Comparison of ENCODE assay signal across 14 mouse cellular contexts in the genomic region with DNA sequence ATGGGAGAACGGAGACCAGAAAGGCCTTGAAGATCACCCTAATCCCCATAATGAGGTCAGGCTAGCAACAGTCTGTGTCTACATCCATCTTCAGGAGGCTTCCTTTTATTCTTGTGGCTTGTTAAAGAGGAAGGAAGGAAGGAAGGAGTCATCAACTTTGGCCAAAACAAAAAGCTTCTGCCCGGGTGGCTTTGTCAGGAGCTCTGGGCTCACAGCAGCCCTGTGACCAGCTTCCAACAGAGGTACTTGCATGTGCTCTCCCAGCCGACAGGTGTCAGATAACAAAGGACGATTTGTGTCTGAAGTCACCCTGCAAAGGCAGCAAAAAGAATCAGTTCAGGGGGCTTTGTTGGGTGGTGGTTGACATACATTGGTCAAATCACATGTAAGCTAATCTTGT. TPM values are rescaled to one million over a fixed set of nuclear protein-coding genes. Genes with fewer than 3 reads are reported as not detected.
DNase-seq lines count a peak whose midpoint lies in the region; ATAC-seq and TF ChIP-seq lines count a peak whose summit lies in the region.
"Had no signal": no experiment of that assay in that cellular context is flagged by ENCODE, and none has a peak within 500 bp of the region (broad histone marks: within the 10 kb centered on the region; RNA-seq: fewer than 3 reads in every experiment).

No protein-coding gene starts in this region.

- peak overlapping the region; percentile 56; the same call in 1 of the 2 replicates for H3K27ac ChIP-seq in hindbrain, embryonic 10.5 days
- no peak overlapping the region for H3K27ac ChIP-seq in hindbrain, embryonic 11.5 days (ENCODE audit: low read depth, low read length)
- H3K27ac ChIP-seq in macrophage = peak overlapping the region; percentile 70
- H3K27ac ChIP-seq in stomach, postnatal 0 days (replicated peaks) = no peak overlapping the region
- H3K27ac ChIP-seq: hindbrain, postnatal 0 days; left cerebral cortex, adult 2 months; liver, embryonic 14.5 days had no signal

- ATAC-seq in hindbrain, embryonic 11.5 days (ENCODE audit: low FRiP score) = no peak
- no peak for ATAC-seq in stomach, postnatal 0 days (ENCODE audit: low FRiP score, low TSS enrichment)
- ATAC-seq: activated CD4-positive, CD25-positive, alpha-beta regulatory T cell, adult 4 months; hindbrain, postnatal 0 days had no signal

- peak; percentile 6; the same call in 1 of the 2 replicates for TF ChIP-seq CTCF in brain, embryonic 14.5 days (IDR thresholded peaks at IDR 0.05; ENCODE audit: borderline replicate concordance, extremely low read depth, insufficient read depth, insufficient read length)
- no peak for TF ChIP-seq CTCF in stomach, postnatal 0 days (IDR thresholded peaks at IDR 0.05; ENCODE audit: low read depth)

- H3K27me3 ChIP-seq in hindbrain, embryonic 10.5 days (ENCODE audit: insufficient read depth, poor library complexity, severe bottlenecking) = no peaks in the 10 kb centered on the region
- no peaks in the 10 kb centered on the region for H3K27me3 ChIP-seq in hindbrain, embryonic 11.5 days (ENCODE audit: control insufficient read depth, insufficient read depth, low read length)
- no peaks in the 10 kb centered on the region for H3K27me3 ChIP-seq in stomach, postnatal 0 days (ENCODE audit: control insufficient read depth, insufficient read depth, low read length)

- H3K9me3 ChIP-seq in hindbrain, embryonic 10.5 days = no peaks in the 10 kb centered on the region
- H3K9me3 ChIP-seq in hindbrain, embryonic 11.5 days (ENCODE audit: control insufficient read depth, low read length) = no peaks in the 10 kb centered on the region
- no peaks in the 10 kb centered on the region for H3K9me3 ChIP-seq in stomach, postnatal 0 days (ENCODE audit: control insufficient read depth, low read length)

- peaks cover 99% of the 10 kb centered on the region for H3K36me3 ChIP-seq in hindbrain, embryonic 10.5 days
- H3K36me3 ChIP-seq in hindbrain, embryonic 11.5 days (ENCODE audit: control insufficient read depth, insufficient read depth, low read length) = peaks cover 3% of the 10 kb centered on the region; the same call in 1 of the 2 replicates
- H3K36me3 ChIP-seq in macrophage (ENCODE audit: inconsistent target) = peaks cover 5% of the 10 kb centered on the region; the same call in 1 of the 2 replicates
- peaks cover 29% of the 10 kb centered on the region for H3K36me3 ChIP-seq in stomach, postnatal 0 days (ENCODE audit: control insufficient read depth, insufficient read depth, low read length)

- H3K79me2 ChIP-seq in macrophage (ENCODE audit: inconsistent target) = no peaks in the 10 kb centered on the region

- H3K4me2 ChIP-seq in hindbrain, embryonic 11.5 days (replicated peaks; ENCODE audit: low read depth, low read length) = no peak overlapping the region
- no peak overlapping the region for H3K4me2 ChIP-seq in stomach, postnatal 0 days (replicated peaks; ENCODE audit: low read depth)

- WGBS in hindbrain, embryonic 10.5 days = 49% methylated on average over 4 of the region's 4 CpGs
- 60% methylated on average over 4 of the region's 4 CpGs for WGBS in hindbrain, embryonic 11.5 days
- 18% methylated on average over 4 of the region's 4 CpGs for WGBS in macrophage (ENCODE audit: missing documents)
- WGBS in stomach, postnatal 0 days = 52% methylated on average over 4 of the region's 4 CpGs

- peaks cover 10% of the 10 kb centered on the region; the same call in 1 of the 2 replicates for H3K4me1 ChIP-seq in hindbrain, embryonic 10.5 days (replicated peaks)
- no peaks in the 10 kb centered on the region for H3K4me1 ChIP-seq in hindbrain, embryonic 11.5 days (replicated peaks; ENCODE audit: control insufficient read depth, insufficient read depth, low read length)
- H3K4me1 ChIP-seq in stomach, postnatal 0 days (replicated peaks; ENCODE audit: control insufficient read depth, insufficient read depth) = no peaks in the 10 kb centered on the region

- TF ChIP-seq EP300 in stomach, postnatal 0 days (optimal IDR thresholded peaks at IDR 0.05) = no peak

- H3K4me3 ChIP-seq in hindbrain, embryonic 10.5 days = no peak overlapping the region
- H3K4me3 ChIP-seq in hindbrain, embryonic 11.5 days (ENCODE audit: low read depth, low read length) = no peak overlapping the region
- H3K4me3 ChIP-seq in macrophage (ENCODE audit: inconsistent target) = no peak overlapping the region
- H3K4me3 ChIP-seq in stomach, postnatal 0 days (ENCODE audit: low read depth, low read length) = no peak overlapping the region
- H3K4me3 ChIP-seq: erythroblast, embryonic 14.5 days; left cerebral cortex, adult 2 months had no signal

- no peak for DNase-seq in hindbrain, embryonic 10.5 days (ENCODE audit: low spot score)
- DNase-seq in hindbrain, embryonic 11.5 days (ENCODE audit: low spot score) = no peak
- no peak for DNase-seq in brain, embryonic 14.5 days (ENCODE audit: low read depth)
- DNase-seq in kidney, adult 9 months = peak; percentile 35
- DNase-seq in urinary bladder, adult 2 months (ENCODE audit: low spot score) = no peak
- no peak for DNase-seq in stomach, postnatal 0 days (ENCODE audit: low spot score)
- DNase-seq: cerebellum, adult 11-12 months; right cerebral cortex, postnatal 14 days had no signal

- H3K9ac ChIP-seq in hindbrain, embryonic 11.5 days (ENCODE audit: low read depth, low read length) = no peak overlapping the region
- H3K9ac ChIP-seq in stomach, postnatal 0 days (ENCODE audit: low read length) = no peak overlapping the region
- H3K9ac ChIP-seq: liver, embryonic 14.5 days had no signal

- no peak for TF ChIP-seq POLR2A in brain, embryonic 14.5 days (IDR thresholded peaks at IDR 0.05; ENCODE audit: borderline replicate concordance, extremely low read depth, insufficient read depth, insufficient read length, poor library complexity, severe bottlenecking)

RNA-seq across cellular contexts. Expression of a gene that starts 57.1 kb away (rescaled TPM):
- 133 TPM in 2 replicates for polyA plus RNA-seq in hindbrain, embryonic 10.5 days (2016; fragmentation: Nextera tagmentation; extraction: Ambion mirVana)
- polyA plus RNA-seq in hindbrain, embryonic 11.5 days (2014; fragmentation: Nextera tagmentation; extraction: Ambion mirVana) = 151 and 163 TPM in 2 replicates
- 53.5 and 63.4 TPM in 2 replicates for polyA plus RNA-seq in brain, embryonic 14.5 days (2012; rRNA removed)
- 1 to 10 TPM in 1 of 26 experiments, not detected in 25; 4.3 TPM for total RNA-seq in macrophage (2018; cell fraction: chromatin; rRNA removed)
- total RNA-seq in macrophage (2018; cell fraction: cytosol; rRNA removed) = under 1 TPM in 1 of 26 experiments, not detected in 25; 0.09 TPM
- under 1 TPM in 1 of 26 experiments, not detected in 25; 0.45 TPM for total RNA-seq in macrophage (2018; cell fraction: nucleus; rRNA removed)
- not detected in 3 replicates for polyA plus RNA-seq in macrophage (2018)
- 60.4 and 62.0 TPM in 2 replicates for polyA plus RNA-seq in urinary bladder, adult 2 months (2012; rRNA removed)
- 28.8 and 30.8 TPM in 2 replicates for polyA plus RNA-seq in stomach, postnatal 0 days (2015; fragmentation: Nextera tagmentation; extraction: Ambion mirVana)

Comparison
In these comparisons a context has a peak if more than half of its experiments do, and no peak if none do; other contexts are left out.
1. H3K27ac ChIP-seq: peak in hindbrain, embryonic 10.5 days (single experiment) and macrophage (single experiment); none in hindbrain, embryonic 11.5 days (single experiment) and stomach, postnatal 0 days (single experiment).
2. RNA of a gene that starts 57.1 kb away (polyA plus RNA-seq): 151 to 163 TPM in hindbrain, embryonic 11.5 days, 133 TPM in hindbrain, embryonic 10.5 days, 60.4 to 62.0 TPM in urinary bladder, adult 2 months, 53.5 to 63.4 TPM in brain, embryonic 14.5 days and 28.8 to 30.8 TPM in stomach, postnatal 0 days; not detected in macrophage; every median in the first group is over 10 times any median in the second.